Mouse (Mus musculus) heart, embryonic 14.5 days (tissue): ENCODE measurements at regions not wholly inside any gene's neighbourhood (a gene's known extent, or its start where the extent isn't known, plus 50 kb on each side); places are given as distances from the start of the nearest gene placed in this dataset.

ENCODE experiments used
- ATAC-seq: fragments of 200-750 bp; cut with Nextera tagmentation; 2 replicates; pipeline ENCODE4 v1.8.0; 2017; ENCODE audit warnings: low read depth, moderate TSS enrichment; ENCODE audit not compliant: insufficient number of reproducible peaks, insufficient read depth, low FRiP score
- H3K27ac ChIP-seq, 2 experiments: fragments of 200-500 bp in 1 of 2; fragments of 300-500 bp in 1 of 2; sonication (generic) in 1 of 2; replicated peaks in 1 of 2; 2 replicates each; pipeline ENCODE4 v1.5.1; 2012 to 2014; ENCODE audit warnings: low read depth in 2 of 2, low read length in 2 of 2, control low read depth in 1 of 2, mild to moderate bottlenecking in 1 of 2, mixed read lengths in 1 of 2; ENCODE audit not compliant: control insufficient read depth in 1 of 2, insufficient read depth in 1 of 2
- H3K27me3 ChIP-seq: fragments of 300-500 bp; sonication (generic); 2 replicates; pipeline ENCODE4 v1.6.1; 2014; ENCODE audit warnings: mild to moderate bottlenecking, low read length, control low read depth; ENCODE audit not compliant: control insufficient read depth, insufficient read depth
- H3K36me3 ChIP-seq: fragments of 300-500 bp; sonication (generic); 2 replicates; pipeline ENCODE4 v1.6.1; 2014; ENCODE audit warnings: mild to moderate bottlenecking, control low read depth, low read length, mixed read lengths; ENCODE audit not compliant: control insufficient read depth, insufficient read depth
- H3K4me1 ChIP-seq, 2 experiments: fragments of 200-500 bp in 1 of 2; fragments of 300-500 bp in 1 of 2; sonication (generic) in 1 of 2; 2 replicates each; pipeline ENCODE4 v1.6.1; 2012 to 2014; ENCODE audit warnings: low read length in 2 of 2, control low read depth in 1 of 2, mixed read lengths in 1 of 2; ENCODE audit not compliant: control insufficient read depth in 2 of 2, insufficient read depth in 2 of 2
- H3K4me2 ChIP-seq: fragments of 300-500 bp; sonication (generic); 2 replicates; pipeline ENCODE4 v1.6.1; 2014; ENCODE audit warnings: mild to moderate bottlenecking, low read length
- H3K4me3 ChIP-seq, 2 experiments: fragments of 200-500 bp in 1 of 2; fragments of 300-500 bp in 1 of 2; sonication (generic) in 1 of 2; 2 replicates each; pipeline ENCODE4 v1.5.1; 2012 to 2014; ENCODE audit warnings: low read length in 2 of 2, mild to moderate bottlenecking in 2 of 2, control low read depth in 1 of 2, low read depth in 1 of 2, moderate library complexity in 1 of 2; ENCODE audit not compliant: control insufficient read depth in 1 of 2, insufficient read depth in 1 of 2
- H3K9ac ChIP-seq: fragments of 300-500 bp; sonication (generic); 2 replicates; pipeline ENCODE4 v1.6.1; 2014; ENCODE audit warnings: mild to moderate bottlenecking, low read length
- H3K9me3 ChIP-seq: fragments of 300-500 bp; sonication (generic); 2 replicates; pipeline ENCODE4 v1.6.1; 2016; ENCODE audit warnings: low read length, control low read depth; ENCODE audit not compliant: control insufficient read depth
- WGBS: fragments of 180-500 bp; shearing (Covaris S2); extraction: QIAGEN DNeasy Blood & Tissue Kit; methylation state at CpG from one replicate; pipeline ENCODE4 v1.1.7; 2014; 5-methylcytosine and 5-hydroxymethylcytosine counted together

- Histone ChIP-seq H3K4me1 (no peaks in the 10 kb centered on the region), H3K36me3 (no peaks in the 10 kb centered on the region), H3K4me3 (no peak overlapping the region), H3K4me2 (no peak overlapping the region), H3K9me3 (no peaks in the 10 kb centered on the region), H3K27me3 (no peaks in the 10 kb centered on the region), H3K9ac (no peak overlapping the region), H3K27ac (no peak overlapping the region)
- 84% methylated on average over 2 of the region's 2 CpGs for WGBS
- ATAC-seq = no peak
Measured at GRCm38 (mm10) chr12:95315151-95315750, 376.8 kb upstream of the Flrt2 start.

GRCm38 (mm10) chr12:95316820-95317219 is 375.2 kb upstream of the Flrt2 start:
- H3K27ac ChIP-seq = no peak overlapping the region
- H3K9ac ChIP-seq = no peak overlapping the region
- no peak for ATAC-seq
- H3K4me3 ChIP-seq = no peak overlapping the region
- no peaks in the 10 kb centered on the region for H3K36me3 ChIP-seq
- no peaks in the 10 kb centered on the region for H3K27me3 ChIP-seq
- H3K9me3 ChIP-seq = no peaks in the 10 kb centered on the region
- no peaks in the 10 kb centered on the region for H3K4me1 ChIP-seq
- H3K4me2 ChIP-seq = no peak overlapping the region
- 46% methylated on average over 1 of the region's 1 CpGs for WGBS

GRCm38 (mm10) chr12:95321693-95322092 is 370.3 kb upstream of the Flrt2 start:
- H3K27me3 ChIP-seq = no peaks in the 10 kb centered on the region
- H3K9ac ChIP-seq = no peak overlapping the region
- ATAC-seq = no peak
- H3K27ac ChIP-seq = no peak overlapping the region
- no peak overlapping the region for H3K4me3 ChIP-seq
- no peaks in the 10 kb centered on the region for H3K4me1 ChIP-seq
- WGBS = 94% methylated on average over 3 of the region's 3 CpGs
- H3K4me2 ChIP-seq = no peak overlapping the region
- no peaks in the 10 kb centered on the region for H3K9me3 ChIP-seq
- H3K36me3 ChIP-seq = no peaks in the 10 kb centered on the region

GRCm38 (mm10) chr12:95329666-95330065 is 362.4 kb upstream of the Flrt2 start:
- no peak for ATAC-seq
- Histone ChIP-seq H3K4me1 (no peaks in the 10 kb centered on the region), H3K9me3 (no peaks in the 10 kb centered on the region), H3K27ac (no peak overlapping the region), H3K9ac (no peak overlapping the region), H3K4me2 (no peak overlapping the region), H3K4me3 (no peak overlapping the region), H3K36me3 (no peaks in the 10 kb centered on the region), H3K27me3 (no peaks in the 10 kb centered on the region)
- WGBS = 67% methylated on average over 1 of the region's 1 CpGs

DNA sequence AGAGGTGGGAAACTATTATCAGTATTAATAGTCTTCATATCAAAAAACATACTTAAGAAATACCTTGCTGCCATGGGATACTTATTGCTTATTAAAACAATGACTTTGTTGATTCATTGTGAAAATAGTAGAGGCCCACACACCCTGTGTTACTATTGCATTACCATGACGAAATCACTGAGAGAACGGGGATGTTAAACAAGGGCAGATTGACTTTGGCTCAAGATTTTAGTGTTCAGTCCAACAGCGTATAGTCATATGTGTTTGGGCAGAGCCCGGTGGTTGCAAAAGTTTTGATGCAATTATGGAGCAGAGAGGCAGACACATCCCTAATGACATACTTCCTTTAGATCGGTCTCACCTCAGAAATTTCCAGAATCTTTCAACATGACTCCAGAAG is 344.2 kb upstream of the Flrt2 start:
- no peaks in the 10 kb centered on the region for H3K4me1 ChIP-seq
- WGBS = 84% methylated on average over 5 of the region's 5 CpGs
- H3K4me2 ChIP-seq = no peak overlapping the region
- H3K4me3 ChIP-seq = no peak overlapping the region
- no peak for ATAC-seq
- H3K36me3 ChIP-seq = no peaks in the 10 kb centered on the region
- H3K27me3 ChIP-seq = no peaks in the 10 kb centered on the region
- no peak overlapping the region for H3K27ac ChIP-seq
- H3K9me3 ChIP-seq = no peaks in the 10 kb centered on the region
- no peak overlapping the region for H3K9ac ChIP-seq

DNA sequence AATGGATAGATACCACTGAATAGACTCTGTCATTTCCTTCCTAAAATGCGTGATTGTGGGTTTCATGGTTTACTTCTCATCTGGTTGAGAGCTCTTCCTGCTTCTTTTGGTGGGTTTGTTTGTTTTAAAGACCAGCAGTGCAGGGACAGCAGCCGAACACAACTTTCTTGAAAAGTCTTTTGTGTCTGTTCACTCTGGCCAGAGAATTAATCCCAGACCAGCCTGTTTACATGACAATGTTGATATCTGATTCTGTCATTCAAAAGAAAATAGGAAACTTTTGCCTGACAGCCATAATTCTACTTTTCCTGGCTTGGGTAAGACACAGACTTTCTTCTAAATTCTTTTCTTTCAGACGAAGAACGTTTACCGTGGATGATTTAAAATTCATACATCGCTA is 336.9 kb upstream of the Flrt2 start:
- no peak overlapping the region for H3K4me3 ChIP-seq
- ATAC-seq = no peak
- no peak overlapping the region for H3K27ac ChIP-seq
- no peaks in the 10 kb centered on the region for H3K4me1 ChIP-seq
- WGBS = 52% methylated on average over 6 of the region's 6 CpGs
- H3K36me3 ChIP-seq = no peaks in the 10 kb centered on the region
- no peak overlapping the region for H3K4me2 ChIP-seq
- no peaks in the 10 kb centered on the region for H3K27me3 ChIP-seq
- H3K9ac ChIP-seq = no peak overlapping the region
- no peaks in the 10 kb centered on the region for H3K9me3 ChIP-seq

DNA sequence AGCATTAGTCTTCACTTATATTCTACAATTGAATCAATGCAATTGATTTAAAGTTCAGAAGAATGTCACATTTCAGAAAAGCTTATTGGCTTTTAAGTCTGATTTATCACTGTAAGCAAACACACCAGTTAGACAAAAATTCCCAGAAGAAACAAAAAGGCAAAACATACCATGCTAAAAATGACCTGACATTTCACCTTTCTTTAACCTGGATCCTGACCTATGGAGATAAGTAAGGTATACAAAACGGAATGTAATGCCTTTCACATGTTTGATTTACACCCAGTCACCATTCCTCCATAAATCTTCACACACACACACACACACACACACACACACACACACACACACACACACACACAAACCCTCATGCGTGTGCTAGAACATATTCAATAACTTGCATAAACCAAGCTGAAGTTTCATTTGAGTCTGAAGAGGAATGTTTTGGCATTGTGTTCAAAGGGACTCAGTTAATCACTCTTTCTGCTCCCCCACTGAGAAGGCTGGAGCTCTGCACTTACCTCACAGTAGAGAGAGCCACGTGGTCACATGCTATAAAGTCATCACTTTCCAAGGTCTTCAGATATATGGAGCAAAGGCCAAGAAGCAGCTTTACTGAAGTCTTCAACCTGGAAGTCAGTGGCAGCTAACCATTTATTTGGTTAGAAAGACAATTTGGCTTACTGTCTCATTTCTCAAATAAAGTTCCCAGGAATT is 307.6 kb upstream of the Flrt2 start:
- H3K4me1 ChIP-seq = no peaks in the 10 kb centered on the region
- no peak overlapping the region for H3K4me2 ChIP-seq
- H3K9ac ChIP-seq = no peak overlapping the region
- H3K9me3 ChIP-seq = no peaks in the 10 kb centered on the region
- no peak overlapping the region for H3K27ac ChIP-seq
- 51% methylated on average over 3 of the region's 3 CpGs for WGBS
- H3K4me3 ChIP-seq = no peak overlapping the region
- no peaks in the 10 kb centered on the region for H3K27me3 ChIP-seq
- ATAC-seq = no peak
- H3K36me3 ChIP-seq = no peaks in the 10 kb centered on the region

GRCm38 (mm10) chr12:95385688-95386087 is 306.3 kb upstream of the Flrt2 start:
- no peaks in the 10 kb centered on the region for H3K4me1 ChIP-seq
- no peak overlapping the region for H3K27ac ChIP-seq
- H3K36me3 ChIP-seq = no peaks in the 10 kb centered on the region
- no peaks in the 10 kb centered on the region for H3K9me3 ChIP-seq
- no peak overlapping the region for H3K9ac ChIP-seq
- no peaks in the 10 kb centered on the region for H3K27me3 ChIP-seq
- no peak overlapping the region for H3K4me2 ChIP-seq
- ATAC-seq = no peak
- 61% methylated on average over 3 of the region's 3 CpGs for WGBS
- no peak overlapping the region for H3K4me3 ChIP-seq
